ENCODE assay signal across 8 mouse cellular contexts in the genomic region with DNA sequence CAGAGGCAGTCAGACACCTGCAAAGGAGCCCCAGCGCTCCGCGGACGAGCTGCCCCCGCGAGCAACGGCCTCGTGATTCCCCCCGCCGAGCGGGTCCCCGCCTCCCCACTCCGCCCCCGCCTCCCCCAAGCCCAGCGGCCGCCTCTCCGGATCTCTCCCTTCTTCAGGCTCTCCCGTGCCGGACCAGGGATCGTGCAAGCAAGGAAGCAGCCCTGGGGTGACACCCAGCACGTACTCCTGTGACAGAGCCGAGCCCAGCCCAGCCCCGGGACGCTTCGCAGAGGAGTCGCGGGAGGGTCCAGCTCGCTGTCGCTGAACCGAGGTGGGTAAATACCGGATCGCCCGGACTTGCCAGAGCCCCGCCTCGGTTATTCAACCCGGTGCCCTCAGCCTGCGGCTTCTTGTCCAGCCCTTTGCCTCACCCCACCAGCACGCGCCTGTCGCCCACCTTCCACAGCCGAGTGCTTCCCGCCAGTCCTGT. TPM values are rescaled to one million over a fixed set of nuclear protein-coding genes. Genes with fewer than 3 reads are reported as not detected.
A peak's percentile ranks its signal among the peaks of the same experiment; 100 is the strongest.
DNase-seq lines count a peak whose midpoint lies in the region; ATAC-seq and TF ChIP-seq lines count a peak whose summit lies in the region.

No protein-coding gene starts in this region.

- ATAC-seq in lung, embryonic 15.5 days (ENCODE audit: borderline replicate concordance, extremely low read depth, low FRiP score, low TSS enrichment): no peak
- ATAC-seq in intestine, embryonic 14.5 days (replicated peaks; ENCODE audit: low FRiP score, low TSS enrichment, low read depth): no peak

- no peaks in the 10 kb centered on the region for H3K9me3 ChIP-seq in lung, embryonic 15.5 days
- no peaks in the 10 kb centered on the region for H3K9me3 ChIP-seq in intestine, embryonic 14.5 days (ENCODE audit: control insufficient read depth, low read length)

- no peaks in the 10 kb centered on the region for H3K36me3 ChIP-seq in lung, embryonic 15.5 days
- no peaks in the 10 kb centered on the region for H3K36me3 ChIP-seq in intestine, embryonic 14.5 days (ENCODE audit: control insufficient read depth, insufficient read depth, low read length)

- under 1% methylated on average over 42 of the region's 42 CpGs for WGBS in lung, embryonic 15.5 days
- WGBS in intestine, embryonic 14.5 days: 1% methylated on average over 42 of the region's 42 CpGs
- under 1% methylated on average over 40 of the region's 42 CpGs for WGBS in olfactory bulb, adult 2 months

- peaks cover 86% of the 10 kb centered on the region for H3K27me3 ChIP-seq in lung, embryonic 15.5 days
- H3K27me3 ChIP-seq in intestine, embryonic 14.5 days (replicated peaks; ENCODE audit: control insufficient read depth, insufficient read depth, low read length): peaks cover 93% of the 10 kb centered on the region

- H3K27ac ChIP-seq in lung, embryonic 15.5 days: no peak overlapping the region
- no peak overlapping the region for H3K27ac ChIP-seq in intestine, embryonic 14.5 days (ENCODE audit: low read depth)
- H3K27ac ChIP-seq in olfactory bulb, adult 2 months (ENCODE audit: insufficient read depth, low read depth, low read length): peak overlapping the region; percentile 100

- H3K9ac ChIP-seq in lung, embryonic 15.5 days: no peak overlapping the region
- no peak overlapping the region for H3K9ac ChIP-seq in intestine, embryonic 14.5 days (ENCODE audit: low read length)

- peak overlapping the region; percentile 29 for H3K4me3 ChIP-seq in lung, embryonic 15.5 days
- peak overlapping the region; percentile 11; the same call in 1 of the 2 replicates for H3K4me3 ChIP-seq in intestine, embryonic 14.5 days (ENCODE audit: low read depth, low read length)
- peak overlapping the region; percentile 96 for H3K4me3 ChIP-seq in olfactory bulb, adult 2 months (ENCODE audit: insufficient read depth, low read depth, low read length)

- peak; percentile 38 to 54 for DNase-seq in adrenal gland, adult 18-20 months (ENCODE audit: low spot score in 2 of 2)
- DNase-seq in adrenal gland, postnatal 25 days: no peak
- no peak for DNase-seq in lung, postnatal 4 days
- DNase-seq in intestine, embryonic 14.5 days (ENCODE audit: low spot score): peak; percentile 74
- DNase-seq in ovary, postnatal 36 days (ENCODE audit: low spot score): no peak
- no peak for DNase-seq in thymus, postnatal 4 days

- peak overlapping the region; percentile 57 for H3K4me2 ChIP-seq in lung, embryonic 15.5 days
- peak overlapping the region; percentile 32 for H3K4me2 ChIP-seq in intestine, embryonic 14.5 days (ENCODE audit: low read length)

- no peak for TF ChIP-seq CTCF in olfactory bulb, adult 2 months (IDR thresholded peaks at IDR 0.05; ENCODE audit: insufficient read depth, low read depth, low read length)

- peaks cover 49% of the 10 kb centered on the region for H3K4me1 ChIP-seq in lung, embryonic 15.5 days
- peaks cover 3% of the 10 kb centered on the region; the same call in 1 of the 2 replicates for H3K4me1 ChIP-seq in intestine, embryonic 14.5 days (replicated peaks; ENCODE audit: control insufficient read depth, insufficient read depth, low read length)
- H3K4me1 ChIP-seq in olfactory bulb, adult 2 months (ENCODE audit: control insufficient read depth, insufficient read depth, low read length): peaks cover 9% of the 10 kb centered on the region

- peak; percentile 40; the same call in 1 of the 2 replicates for TF ChIP-seq POLR2A in olfactory bulb, adult 2 months (IDR thresholded peaks at IDR 0.05; ENCODE audit: insufficient read depth, low read depth, low read length)

RNA-seq across cellular contexts. Expression of a gene that starts 9.2 kb away (rescaled TPM):
- 1 to 10 TPM; 6.6 to 9.6 TPM for total RNA-seq in adrenal gland, adult 18-20 months (2021)
- total RNA-seq in adrenal gland, postnatal 25 days (2021): 0.94 and 1.5 TPM in 2 replicates
- 0.09 and 0.38 TPM in 2 replicates for polyA plus RNA-seq in lung, embryonic 15.5 days (2015; fragmentation: Nextera tagmentation; extraction: Ambion mirVana)
- 0.16 TPM in 1 of 2 replicates, not detected in the other for polyA plus RNA-seq in intestine, embryonic 14.5 days (2014; fragmentation: Nextera tagmentation; extraction: Ambion mirVana)
- 475 and 527 TPM in 2 replicates for polyA plus RNA-seq in olfactory bulb, adult 2 months (2012; ENCODE audit: insufficient read depth, insufficient read length, low replicate concordance, missing spikeins)

RNA-seq across cellular contexts. Expression of a gene that starts 53.4 kb away (rescaled TPM):
- under 1 TPM in 1 of 2 experiments, not detected in 1; 0.23 TPM for total RNA-seq in adrenal gland, adult 18-20 months (2021)
- total RNA-seq in adrenal gland, postnatal 25 days (2021): 1.6 TPM in 1 of 2 replicates, not detected in the other
- 6.9 and 7.6 TPM in 2 replicates for polyA plus RNA-seq in lung, embryonic 15.5 days (2015; fragmentation: Nextera tagmentation; extraction: Ambion mirVana)
- 0.88 and 1.9 TPM in 2 replicates for polyA plus RNA-seq in intestine, embryonic 14.5 days (2014; fragmentation: Nextera tagmentation; extraction: Ambion mirVana)
- not detected in 2 replicates for polyA plus RNA-seq in olfactory bulb, adult 2 months (2012; ENCODE audit: insufficient read depth, insufficient read length, low replicate concordance, missing spikeins)

Comparison
In these comparisons a context has a peak if more than half of its experiments do, and no peak if none do; other contexts are left out.
1. DNase-seq: peak in adrenal gland, adult 18-20 months (2 of 2) and intestine, embryonic 14.5 days (single experiment); none in adrenal gland, postnatal 25 days (single experiment), lung, postnatal 4 days (0 of 2), ovary, postnatal 36 days (single experiment) and thymus, postnatal 4 days (single experiment).
2. H3K4me3 ChIP-seq: peak in every context shown above with its lines; median percentile 96 in olfactory bulb, adult 2 months; 29 in lung, embryonic 15.5 days; 11 in intestine, embryonic 14.5 days.
3. RNA of a gene that starts 9.2 kb away (polyA plus RNA-seq): 475 to 527 TPM in olfactory bulb, adult 2 months; 0.16 TPM in intestine, embryonic 14.5 days and 0.09 to 0.38 TPM in lung, embryonic 15.5 days; every median in the first group is over 100 times any median in the second.